Mouse (Mus musculus) erythroblast, embryonic 14.5 days (primary cell): ENCODE results near the gene Nudt22. TPM values are rescaled to one million over a fixed set of nuclear protein-coding genes. Genes with fewer than 3 reads are reported as not detected.
"Not testable (repeated sequence)": the region's sequence is repeated elsewhere in the genome, so short reads cannot be mapped to it uniquely, and the experiment has no call there.

ENCODE experiments used
- H3K27me3 ChIP-seq: 2 replicates; pipeline ENCODE4 v1.6.1; 2012; ENCODE audit warnings: inconsistent platforms; ENCODE audit not compliant: control insufficient read depth
- H3K36me3 ChIP-seq: 2 replicates; pipeline ENCODE4 v1.6.1; 2012; ENCODE audit warnings: mild to moderate bottlenecking, inconsistent platforms; ENCODE audit not compliant: control insufficient read depth
- H3K4me1 ChIP-seq: 2 replicates; pipeline ENCODE4 v1.6.1; 2012; ENCODE audit warnings: inconsistent platforms; ENCODE audit not compliant: control insufficient read depth
- H3K4me3 ChIP-seq: replicated peaks from 2 replicates; pipeline ENCODE3; 2012; ENCODE audit warnings: moderate library complexity, mild to moderate bottlenecking, inconsistent platforms
- H3K9me3 ChIP-seq: 2 replicates; pipeline ENCODE4 v1.6.1; 2012; ENCODE audit warnings: low read length, inconsistent platforms, mixed read lengths; ENCODE audit not compliant: control insufficient read depth
- GATA1 ChIP-seq: IDR thresholded peaks from 2 replicates; pipeline ENCODE4 v1.6.1; 2012; ENCODE audit warnings: low read length, inconsistent platforms, mixed read lengths
- TAL1 ChIP-seq: IDR thresholded peaks from 3 replicates; pipeline ENCODE4 v1.6.1; 2012; ENCODE audit warnings: low read length, inconsistent platforms, mixed read lengths
- polyA plus RNA-seq: library from polyadenylated mRNA; stranded (reverse); fragments of >175 nt; gene quantifications from 2 replicates; pipeline ENCODE4 v1.2.3, GENCODE M21; 2012

Gene Nudt22
- polyA plus RNA-seq, 1 experiment, result 1.1 TPM

GRCm38 (mm10) chr19:6999360-7000063 is 3.6 kb upstream of the Nudt22 start:
- Histone ChIP-seq H3K27me3 (no peaks in the 10 kb centered on the region), H3K9me3 (no peaks in the 10 kb centered on the region), H3K36me3 (peaks cover 76% of the 10 kb centered on the region), H3K4me1 (peaks cover 39% of the 10 kb centered on the region), H3K4me3 (no peak overlapping the region)
- no peak for TF ChIP-seq GATA1
- TF ChIP-seq TAL1, result no peak

- peaks cover 60% of the 10 kb centered on the region for H3K36me3 ChIP-seq
- H3K9me3 ChIP-seq, result no peaks in the 10 kb centered on the region
- H3K4me3 ChIP-seq, result no peak overlapping the region
- no peaks in the 10 kb centered on the region for H3K27me3 ChIP-seq
- no peak for TF ChIP-seq GATA1
- no peak for TF ChIP-seq TAL1
- peaks cover 52% of the 10 kb centered on the region for H3K4me1 ChIP-seq
Measured at GRCm38 (mm10) chr19:6997721-6998290, 1.9 kb upstream of the Nudt22 start.

GRCm38 (mm10) chr19:6995255-6995991 is 494 bp downstream of the Nudt22 start:
- H3K4me1 ChIP-seq, result peaks cover 66% of the 10 kb centered on the region
- TF ChIP-seq GATA1 (no peak), TAL1 (no peak)

GRCm38 (mm10) chr19:6994489-6994888 is 1.4 kb downstream of the Nudt22 start:
- H3K27me3 ChIP-seq, result no peaks in the 10 kb centered on the region
- no peak for TF ChIP-seq TAL1
- no peak for TF ChIP-seq GATA1
- H3K9me3 ChIP-seq, result no peaks in the 10 kb centered on the region
- no peak overlapping the region for H3K4me3 ChIP-seq
- H3K4me1 ChIP-seq, result peaks cover 69% of the 10 kb centered on the region
- peaks cover 30% of the 10 kb centered on the region for H3K36me3 ChIP-seq

More at GRCm38 (mm10) chr19:6995255-6995991, 494 bp downstream of the Nudt22 start:
- H3K4me3 ChIP-seq, result peak overlapping the region; percentile 71
- H3K27me3 ChIP-seq, result no peaks in the 10 kb centered on the region
- H3K36me3 ChIP-seq, result peaks cover 37% of the 10 kb centered on the region
- no peaks in the 10 kb centered on the region for H3K9me3 ChIP-seq

- Histone ChIP-seq H3K27me3 (no peaks in the 10 kb centered on the region), H3K9me3 (no peaks in the 10 kb centered on the region), H3K4me1 (peaks cover 64% of the 10 kb centered on the region), H3K4me3 (no peak overlapping the region), H3K36me3 (peaks cover 28% of the 10 kb centered on the region)
- TF ChIP-seq GATA1, result no peak
- no peak for TF ChIP-seq TAL1
Measured at GRCm38 (mm10) chr19:6994002-6994401, 1.9 kb downstream of the Nudt22 start.

GRCm38 (mm10) chr19:6993011-6993770 is 2.7 kb downstream of the Nudt22 start:
- H3K4me3 ChIP-seq, result peak overlapping the region; percentile 86
- peaks cover 20% of the 10 kb centered on the region for H3K36me3 ChIP-seq
- H3K4me1 ChIP-seq, result peaks cover 62% of the 10 kb centered on the region
- no peaks in the 10 kb centered on the region for H3K27me3 ChIP-seq
- no peak for TF ChIP-seq GATA1
- TF ChIP-seq TAL1, result no peak
- H3K9me3 ChIP-seq, result no peaks in the 10 kb centered on the region

GRCm38 (mm10) chr19:6992011-6992858 is 3.7 kb downstream of the Nudt22 start, which contains the start of gene Dnajc4:
Gene Dnajc4 (minus strand): TSS chr19:6992572.
- H3K4me3 ChIP-seq, result peak within 1 kb of the TSS; percentile 86
- no peaks in the 10 kb centered on the region for H3K27me3 ChIP-seq
- H3K4me1 ChIP-seq, result peaks cover 65% of the 10 kb centered on the region
- no peaks in the 10 kb centered on the region for H3K9me3 ChIP-seq
- peaks cover 12% of the 10 kb centered on the region for H3K36me3 ChIP-seq
- no peak for TF ChIP-seq TAL1

GRCm38 (mm10) chr19:6991166-6991565 is 4.8 kb downstream of the Nudt22 start:
- not testable (repeated sequence) for H3K27me3 ChIP-seq
- H3K4me1 ChIP-seq, result peaks cover 68% of the 10 kb centered on the region

More at GRCm38 (mm10) chr19:6991166-6991565, 4.8 kb downstream of the Nudt22 start:
- not testable (repeated sequence) for H3K4me3 ChIP-seq, H3K9me3 ChIP-seq
- H3K36me3 ChIP-seq, result peaks cover 12% of the 10 kb centered on the region
